Mouse (Mus musculus) adrenal gland (tissue): ENCODE results near the gene Plekhm2.

ENCODE experiments used
- intact Hi-C: fragments of 180-260 bp; cut with DNase I; formaldehyde crosslinking; loops from one replicate; pipeline ENCODE4 v1.15.1; 2025
- long read RNA-seq, 2 experiments: library from polyadenylated mRNA; unstranded; transcript quantifications; one replicate each; pipeline ENCODE4 v2.0.0; 2020; ENCODE audit warnings: borderline replicate concordance in 1 of 2; ENCODE audit not compliant: insufficient replicate concordance in 1 of 2

The Plekhm2 gene
- long read RNA-seq, experiment 1, partial matches to known transcripts = 10 of 12 reads
- long read RNA-seq, experiment 1, other reads (novel, unspliced or antisense) = 2 of 12 reads
- long read RNA-seq, experiment 2, partial matches to known transcripts = 6 of 11 reads
- long read RNA-seq, experiment 2, other reads (novel, unspliced or antisense) = 4 of 11 reads

DNA sequence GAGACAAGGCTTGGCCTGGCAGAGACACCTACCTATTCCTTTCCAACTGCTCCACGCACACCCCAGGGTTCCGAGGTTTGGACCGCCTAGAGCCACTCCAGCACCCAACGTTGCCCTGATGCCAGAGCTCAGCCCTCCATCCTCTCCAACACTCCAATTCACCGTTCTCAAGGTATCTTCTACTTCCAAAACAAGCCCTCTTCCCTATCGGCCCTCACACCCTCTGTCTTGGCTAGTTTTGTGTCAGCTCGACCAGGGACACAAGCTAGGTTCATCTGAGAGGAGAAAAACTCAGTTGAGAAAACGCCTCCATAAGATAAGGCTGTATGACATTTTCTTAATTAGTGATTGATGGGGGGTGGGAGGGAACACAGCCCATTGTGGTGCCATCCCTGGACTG is at the start of gene Plekhm2:
Gene Plekhm2 (minus strand): TSS at position 101 of the 400 bp plus-strand sequence.
- intact Hi-C loops = no loop called here

DNA sequence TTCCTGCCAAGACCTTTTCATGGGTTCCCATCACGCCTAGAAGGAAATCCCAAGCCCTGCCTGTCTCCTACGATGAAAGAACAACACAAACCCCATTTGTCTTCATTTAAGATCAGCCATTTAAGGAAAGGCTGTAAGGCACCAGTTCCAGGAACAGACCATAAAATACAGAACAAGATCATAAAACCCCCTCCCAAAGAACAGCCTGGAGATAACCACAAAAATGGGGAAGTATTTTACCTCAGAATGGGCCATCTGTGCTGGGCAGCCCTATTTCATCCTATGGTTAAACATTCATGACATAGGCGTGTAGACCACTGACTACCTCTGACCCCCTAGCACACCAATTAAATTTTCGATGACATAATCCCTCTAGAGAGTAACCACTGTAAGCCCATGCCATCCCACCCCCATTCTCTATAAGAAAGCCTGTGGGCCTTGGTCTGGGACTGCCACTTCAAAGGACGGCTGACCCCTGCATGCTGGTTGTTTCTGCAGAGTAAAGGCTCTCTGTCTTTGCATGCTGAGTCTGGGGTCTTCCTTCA is 49.0 kb upstream of the Plekhm2 start:
- intact Hi-C loops = no loop called here

- intact Hi-C loops = no loop called here
These were observed 46.6 kb upstream of the Plekhm2 start for GRCm38 (mm10) chr4:141711250-141711649.

- intact Hi-C loops = no loop called here
These were observed 44.3 kb upstream of the Plekhm2 start for GRCm38 (mm10) chr4:141708971-141709370.

DNA sequence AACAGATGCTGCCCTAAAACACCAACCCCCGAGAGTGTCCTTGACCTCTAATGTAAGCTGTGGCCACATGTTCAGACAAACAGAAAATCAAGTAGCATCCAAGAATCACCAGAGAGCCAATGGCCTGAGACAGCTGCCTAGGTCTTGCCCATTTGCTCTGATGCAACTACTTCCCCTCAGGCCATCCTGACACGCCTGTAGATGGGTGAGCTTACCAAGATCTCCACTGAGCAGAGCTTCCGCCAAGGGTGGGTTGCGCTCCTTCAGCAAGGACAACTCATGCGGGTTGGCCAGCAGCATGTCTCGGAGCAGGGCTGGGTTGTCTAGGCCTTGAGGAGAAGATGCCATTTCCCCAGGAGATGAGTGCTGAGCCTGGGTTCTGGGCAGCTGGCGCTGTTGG is 43.3 kb upstream of the Plekhm2 start:
- intact Hi-C loops = no loop called here

- intact Hi-C loops = no loop called here
These were observed 40.6 kb upstream of the Plekhm2 start for GRCm38 (mm10) chr4:141705331-141705730.

- intact Hi-C loops = no loop called here
These were observed 39.9 kb upstream of the Plekhm2 start for GRCm38 (mm10) chr4:141704625-141705024.

- intact Hi-C loops = no loop called here
These were observed 30.0 kb upstream of the Plekhm2 start for GRCm38 (mm10) chr4:141694719-141695118.

DNA sequence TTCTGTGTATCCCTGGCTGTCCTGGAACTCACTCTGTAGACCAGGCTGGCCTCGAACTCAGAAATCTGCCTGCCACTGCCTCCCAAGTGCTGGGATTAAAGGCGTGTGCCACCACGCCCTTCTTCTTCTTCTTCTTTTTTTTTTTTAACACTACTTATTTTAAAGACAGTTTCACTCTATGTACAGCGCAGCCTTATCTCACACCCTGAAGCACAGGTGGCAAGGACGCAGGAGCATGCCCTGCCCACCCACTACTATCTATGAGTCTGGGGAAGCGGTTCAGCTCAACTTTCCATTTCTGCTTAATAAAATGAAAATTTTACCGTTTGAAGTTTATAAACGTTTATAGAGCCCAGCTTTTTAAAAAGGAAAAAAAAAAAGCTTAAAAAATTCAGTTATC is 23.8 kb upstream of the Plekhm2 start:
- intact Hi-C loops = no loop called here

DNA sequence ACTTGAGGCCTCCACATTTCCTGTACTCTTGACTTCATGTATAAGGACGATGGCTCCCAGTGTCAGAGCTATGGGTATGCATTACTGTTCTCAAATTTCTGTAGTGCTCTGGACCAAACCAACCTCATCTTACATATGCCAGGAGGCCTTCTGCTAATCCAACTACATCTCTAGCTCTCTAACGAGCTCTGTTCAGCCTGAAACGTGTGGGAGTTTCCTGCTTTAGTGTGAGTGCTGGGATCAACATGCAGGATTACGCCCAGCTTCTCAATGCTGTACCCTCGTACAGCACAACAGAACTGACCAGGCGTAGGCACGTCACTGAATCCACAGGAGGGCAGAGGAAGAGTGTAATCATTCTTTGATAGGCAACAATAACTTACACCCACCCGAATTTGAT is 21.8 kb upstream of the Plekhm2 start:
- intact Hi-C loops = no loop called here

GRCm38 (mm10) chr4:141686093-141686492 is 21.4 kb upstream of the Plekhm2 start:
- intact Hi-C loops = no loop called here

DNA sequence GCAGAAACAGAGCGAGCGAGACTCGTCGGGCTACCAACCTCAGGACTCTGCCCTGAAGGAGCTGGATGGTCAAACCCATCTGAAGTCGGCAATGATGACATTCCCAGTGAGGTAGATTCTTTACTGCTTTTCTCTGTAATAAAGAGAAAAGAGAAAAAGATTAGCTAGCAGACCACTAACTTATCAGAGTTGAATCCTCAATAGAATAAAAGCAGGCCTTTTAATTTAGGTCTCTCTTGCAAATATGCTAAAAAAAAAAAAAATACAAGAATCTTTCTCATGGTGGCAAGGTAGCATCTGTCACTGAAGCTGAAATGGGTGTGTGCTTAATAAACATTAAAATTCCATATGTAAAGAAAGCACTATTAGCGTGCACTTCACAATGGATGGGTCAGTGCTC is 20.8 kb upstream of the Plekhm2 start, which contains the start of gene Rsc1a1:
Gene Rsc1a1 (minus strand): TSS at position 101 of the 400 bp plus-strand sequence.
- intact Hi-C loops = no loop called here

GRCm38 (mm10) chr4:141682706-141683230 is 18.1 kb upstream of the Plekhm2 start:
- intact Hi-C loops = no loop called here

DNA sequence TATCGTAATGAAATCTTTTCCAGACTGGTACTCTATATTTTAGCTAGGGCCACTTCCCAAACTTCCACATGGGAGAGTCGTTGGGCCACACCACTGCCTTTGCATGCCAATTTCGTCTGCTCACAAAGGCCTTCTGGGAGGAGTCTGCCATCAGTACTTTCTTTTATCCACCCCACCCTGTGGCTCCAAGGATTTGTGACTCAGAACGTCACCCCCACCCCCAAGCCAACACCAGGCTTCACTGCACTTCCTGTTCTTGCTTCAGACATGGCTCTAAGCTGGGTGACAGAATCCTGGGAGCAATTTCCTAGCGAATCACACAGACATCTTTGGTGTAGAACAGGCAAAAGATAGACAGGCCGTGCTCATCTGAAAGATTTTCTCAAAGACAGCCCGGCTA is 17.1 kb upstream of the Plekhm2 start:
- intact Hi-C loops = no loop called here

DNA sequence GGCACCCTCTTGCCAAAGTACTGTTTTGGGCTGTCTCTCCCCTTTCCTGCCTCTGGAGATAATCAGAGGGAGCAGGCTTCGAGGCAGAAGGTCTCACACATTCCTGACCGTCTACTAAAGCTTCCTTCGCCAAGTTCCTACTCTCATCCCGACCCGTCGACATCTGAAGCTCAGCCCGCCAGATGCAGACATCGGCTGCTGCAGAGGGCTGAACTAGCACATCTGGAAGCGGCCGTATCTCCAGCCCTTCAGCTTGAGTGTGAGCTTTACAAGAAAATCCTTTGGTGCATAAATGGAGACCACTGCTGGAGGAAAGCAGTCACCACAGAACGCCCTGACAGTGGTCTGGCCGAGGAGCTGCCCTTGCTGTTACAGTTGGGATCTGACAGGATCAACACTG is 16.2 kb upstream of the Plekhm2 start:
- intact Hi-C loops = no loop called here

GRCm38 (mm10) chr4:141679016-141679415 is 14.3 kb upstream of the Plekhm2 start:
- intact Hi-C loops = no loop called here

DNA sequence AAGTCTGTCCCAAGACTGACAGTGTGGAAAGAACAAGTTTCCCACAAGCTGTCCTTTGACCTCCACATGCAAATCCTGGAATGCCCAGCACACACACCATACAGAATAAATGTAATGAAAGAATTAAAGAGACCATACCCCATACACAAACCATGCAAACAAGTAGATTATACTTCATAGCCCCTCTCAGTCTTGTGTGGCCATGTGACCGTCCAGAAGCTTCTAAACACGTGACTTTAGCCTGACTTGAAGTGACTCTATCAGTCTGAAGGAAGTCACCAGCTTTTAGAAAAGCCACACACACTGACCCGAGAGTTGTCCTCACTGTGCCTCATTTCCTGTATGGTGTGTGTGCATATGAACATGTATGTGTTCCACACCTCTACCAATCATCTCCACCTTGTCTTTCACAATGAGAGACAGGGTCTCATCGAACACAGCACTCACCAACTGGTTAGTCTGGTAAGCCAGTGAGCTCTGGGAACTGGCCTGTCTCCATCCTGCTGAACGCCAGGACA is 11.8 kb upstream of the Plekhm2 start:
- intact Hi-C loops = no loop called here

GRCm38 (mm10) chr4:141672325-141672724 is 7.6 kb upstream of the Plekhm2 start:
- intact Hi-C loops = no loop called here

GRCm38 (mm10) chr4:141671389-141671788 is 6.7 kb upstream of the Plekhm2 start:
- intact Hi-C loops = no loop called here

GRCm38 (mm10) chr4:141669898-141670712 is 5.4 kb upstream of the Plekhm2 start:
- intact Hi-C loops = no loop called here

GRCm38 (mm10) chr4:141664011-141664745 is 521 bp downstream of the Plekhm2 start:
- intact Hi-C loops = no loop called here
